Mouse (Mus musculus) cerebral cortex, adult 2 months (tissue): ENCODE results near the gene Cd44.

Experiments
- WGBS: fragments of 180-500 bp; shearing (Covaris S2); methylation state at CpG from one replicate; pipeline ENCODE4 v1.1.7; 2018; 5-methylcytosine and 5-hydroxymethylcytosine counted together

The Cd44 gene

DNA sequence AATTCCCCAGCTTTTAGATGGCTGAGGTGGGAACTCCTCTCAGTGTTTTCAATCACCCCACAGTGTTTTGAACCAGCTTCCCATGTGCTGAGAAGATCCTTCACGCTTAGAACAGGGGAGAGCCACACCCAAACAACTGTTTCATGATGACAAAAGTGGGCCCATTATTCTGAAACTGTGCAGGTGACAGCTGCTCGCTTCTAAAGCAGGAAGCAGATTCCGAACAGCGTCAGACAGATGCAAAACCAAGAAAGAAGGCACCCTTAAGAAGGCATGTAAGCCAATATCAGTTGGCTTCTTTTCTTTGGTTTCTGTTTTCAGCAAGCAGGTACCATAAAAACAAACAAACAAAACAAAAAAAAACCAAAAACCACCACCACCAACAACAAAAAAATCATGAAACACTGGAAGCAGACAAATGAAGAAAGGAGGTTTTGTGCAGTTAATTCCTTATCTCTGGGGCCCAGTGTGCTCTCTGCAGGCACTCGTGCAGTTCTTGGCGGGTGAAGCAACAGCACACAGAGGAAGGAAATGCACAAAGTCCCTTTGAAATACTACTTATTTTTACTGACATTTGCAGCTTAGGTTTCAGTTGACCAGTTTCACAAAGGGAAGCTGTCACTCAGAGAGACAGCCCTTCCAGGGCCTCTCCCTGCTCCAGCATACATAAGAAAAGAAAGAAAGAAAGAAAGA lies 33.9 kb downstream of the Cd44 start:
- 74% methylated on average over 6 of the region's 6 CpGs for WGBS

DNA sequence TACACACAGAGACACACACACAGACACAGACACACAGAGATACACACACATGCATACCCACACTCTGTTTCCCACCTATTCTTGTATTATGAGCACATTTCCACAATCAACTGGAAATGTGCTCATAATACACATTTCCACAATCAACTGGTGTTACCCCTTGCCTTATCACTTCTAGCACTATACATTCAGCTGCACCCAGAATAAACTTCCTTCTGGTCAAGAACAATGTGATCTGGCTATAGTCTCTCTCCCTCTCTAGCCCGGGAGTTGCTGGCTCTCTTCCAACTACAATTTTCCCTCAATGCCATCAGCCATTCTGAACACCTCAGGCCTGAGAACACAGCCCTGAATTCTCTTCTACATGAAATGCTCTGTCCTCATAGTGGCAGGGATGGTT lies 34.9 kb downstream of the Cd44 start:
- 12% methylated on average over 1 of the region's 1 CpGs for WGBS

DNA sequence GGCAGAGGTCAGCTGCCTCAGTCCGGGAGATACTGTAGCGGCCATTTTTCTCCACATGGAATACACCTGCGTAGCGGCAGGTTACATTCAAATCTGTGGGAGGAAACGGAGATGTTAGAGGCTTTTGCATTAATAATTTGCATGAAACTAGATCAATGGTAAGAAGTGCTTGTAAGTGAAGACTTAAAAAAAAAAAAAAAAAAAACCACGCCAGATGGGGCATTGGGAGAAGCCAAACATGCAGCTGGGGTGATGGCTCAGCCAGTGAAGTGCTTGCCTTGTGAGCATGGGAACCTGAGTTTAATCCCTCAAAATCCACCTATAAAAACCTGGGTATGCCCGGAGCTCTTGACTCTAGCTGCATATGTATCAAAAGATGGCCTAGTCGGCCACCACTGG lies 36.1 kb downstream of the Cd44 start:
- whole genome bisulfite sequencing: 96% methylated on average over 8 of the region's 8 CpGs

DNA sequence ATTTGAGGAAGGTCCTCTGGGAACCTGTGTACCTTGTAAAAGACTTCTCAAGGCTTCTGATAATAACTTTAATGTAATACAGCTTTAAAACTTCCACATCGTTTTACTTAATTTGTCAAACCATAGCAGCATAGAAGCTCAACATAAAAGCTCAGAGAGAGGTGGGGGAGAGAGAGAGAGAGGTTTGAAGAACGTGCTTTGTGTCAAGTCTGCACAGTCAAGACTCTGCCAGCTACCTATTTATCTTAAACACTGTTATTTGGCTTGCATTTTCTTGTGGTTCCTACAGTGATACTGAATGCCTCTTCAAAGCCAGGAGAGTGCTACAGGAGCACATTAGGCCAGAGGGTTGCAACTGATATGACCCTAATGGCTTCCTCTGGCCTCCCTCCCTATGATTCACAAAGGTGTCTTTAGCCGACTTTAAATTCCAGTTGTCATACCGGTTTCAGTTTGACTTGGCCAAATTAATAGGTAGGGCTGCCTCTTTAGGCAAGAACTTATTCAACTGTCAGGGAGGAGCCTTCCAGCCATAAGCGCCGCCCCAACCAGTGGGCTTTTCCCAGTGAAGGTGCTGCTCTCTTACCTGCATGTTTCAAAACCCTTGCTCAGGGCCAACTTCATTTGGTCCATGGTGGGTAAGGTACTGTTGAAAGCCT lies 36.6 kb downstream of the Cd44 start:
- WGBS: 89% methylated on average over 6 of the region's 6 CpGs

DNA sequence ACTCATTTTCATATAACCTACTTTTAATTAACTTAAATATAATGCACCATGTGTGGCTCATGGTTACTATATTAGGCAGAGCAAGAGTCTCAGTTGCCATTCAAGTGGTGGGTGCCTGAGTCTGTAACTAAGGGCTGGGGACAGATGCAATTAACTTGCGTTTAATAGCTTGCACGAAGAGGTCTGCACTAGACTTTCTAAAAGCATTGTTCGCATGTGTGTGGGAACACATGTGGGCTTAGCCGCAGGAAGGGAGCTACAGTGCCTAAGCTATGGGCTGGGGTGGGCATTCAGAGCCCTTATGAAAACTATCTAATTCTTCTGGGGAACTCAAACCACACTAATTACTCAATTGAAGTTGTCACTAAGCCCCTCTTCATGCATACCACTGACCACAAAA lies 37.4 kb downstream of the Cd44 start:
- 60% methylated on average over 4 of the region's 4 CpGs for WGBS

DNA sequence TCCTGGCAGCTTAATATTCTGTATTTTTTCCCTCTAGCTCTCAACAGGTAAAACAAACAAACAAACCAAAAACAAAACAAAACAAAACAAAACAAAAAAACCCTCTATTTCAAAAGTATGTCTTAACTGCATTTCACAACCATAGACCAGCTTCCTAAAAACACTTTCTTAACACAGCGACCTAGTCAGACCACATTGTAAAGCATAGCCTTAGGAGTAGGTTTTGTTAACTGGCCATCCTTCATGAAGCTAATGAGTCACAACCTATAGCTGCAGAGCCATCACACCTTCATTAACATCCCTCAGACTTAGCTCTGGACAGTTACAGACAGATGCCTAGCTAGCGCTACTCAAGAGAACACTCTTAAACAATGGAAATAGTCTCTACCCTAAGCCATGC lies 37.9 kb downstream of the Cd44 start:
- WGBS: 83% methylated on average over 2 of the region's 2 CpGs

DNA sequence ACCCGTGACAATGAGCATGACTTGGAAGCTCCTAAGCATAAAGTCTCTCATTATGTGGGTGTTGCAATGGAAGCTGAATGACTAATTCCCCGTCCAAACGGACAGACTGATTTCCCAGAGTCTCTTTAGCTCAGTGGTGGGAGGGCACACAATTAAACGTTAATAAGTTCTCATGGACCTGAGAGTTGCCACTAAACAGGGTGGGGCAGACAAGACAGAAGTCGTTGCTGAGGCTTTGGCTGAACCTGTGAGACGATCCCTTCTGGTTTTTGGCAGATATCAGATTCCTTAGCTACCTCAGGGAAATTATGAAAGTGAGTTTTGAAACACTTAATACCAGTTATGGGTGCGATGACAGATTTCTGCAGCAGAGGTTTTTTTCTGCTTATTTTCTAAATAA lies 38.8 kb downstream of the Cd44 start:
- 73% methylated on average over 7 of the region's 7 CpGs for WGBS

DNA sequence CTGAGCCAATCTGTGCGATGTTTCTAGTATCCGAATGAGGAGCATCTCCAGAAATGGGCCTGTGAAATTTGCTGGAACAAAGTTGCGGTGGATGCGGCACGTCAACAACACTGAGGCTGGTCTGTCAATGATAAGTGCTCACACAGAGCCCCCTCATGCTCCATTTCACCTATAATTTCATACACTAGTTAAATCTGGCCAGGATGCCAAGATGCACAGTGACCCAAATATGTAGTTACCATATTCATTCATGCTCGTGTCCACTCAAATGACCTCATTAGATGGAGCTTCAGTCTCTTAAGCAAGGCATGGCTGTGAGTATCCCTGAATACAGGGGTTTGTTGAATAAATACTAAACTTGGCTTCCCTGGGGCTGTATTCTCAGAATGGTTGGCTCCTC lies 43.2 kb downstream of the Cd44 start:
- WGBS: 83% methylated on average over 6 of the region's 6 CpGs

DNA sequence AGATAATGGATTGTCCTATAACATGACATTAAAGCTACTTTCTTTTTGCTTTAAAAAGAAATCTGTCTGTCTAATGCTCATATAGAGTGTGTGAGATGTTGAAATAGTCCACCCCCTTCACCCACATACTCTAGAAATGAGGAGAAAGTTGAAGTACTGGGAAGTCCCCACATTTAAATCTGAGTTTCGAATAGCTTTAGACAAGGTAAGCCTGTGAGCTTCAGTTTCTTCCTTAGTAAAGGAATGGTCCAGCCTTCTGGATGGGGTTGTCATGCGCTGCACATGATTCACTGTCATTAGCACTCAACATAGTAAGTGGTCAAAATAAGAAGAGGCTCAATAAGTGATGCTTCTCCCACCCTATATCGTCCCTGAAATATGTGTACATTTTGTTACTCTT lies 48.2 kb downstream of the Cd44 start:
- 89% methylated on average over 3 of the region's 3 CpGs for WGBS

DNA sequence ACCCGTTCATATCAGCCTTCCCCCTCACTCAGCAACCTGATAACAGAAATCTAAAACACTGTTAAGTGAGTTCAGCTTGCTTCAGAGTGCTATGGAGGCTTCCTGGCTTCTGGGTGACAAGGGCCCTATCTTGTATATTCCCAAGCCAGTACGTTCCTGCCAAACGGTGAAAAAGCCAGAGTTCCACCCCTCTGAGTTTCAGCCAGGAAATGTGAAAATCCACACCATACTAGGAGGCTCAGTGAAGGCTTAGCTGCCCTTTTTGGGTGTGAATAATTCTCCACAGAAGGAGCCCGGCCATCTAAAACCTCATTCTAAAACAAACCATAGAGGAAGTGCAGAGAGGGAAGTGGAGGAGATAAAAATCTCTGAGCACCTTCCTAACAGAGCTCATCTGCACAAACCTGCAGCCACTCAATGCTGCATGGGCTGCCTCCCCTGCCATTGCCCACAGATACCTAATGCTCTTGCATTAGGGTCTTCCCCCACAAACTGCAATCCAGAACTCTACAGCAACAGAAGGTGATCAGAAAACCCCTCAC lies 49.5 kb downstream of the Cd44 start:
- WGBS: 59% methylated on average over 4 of the region's 4 CpGs

DNA sequence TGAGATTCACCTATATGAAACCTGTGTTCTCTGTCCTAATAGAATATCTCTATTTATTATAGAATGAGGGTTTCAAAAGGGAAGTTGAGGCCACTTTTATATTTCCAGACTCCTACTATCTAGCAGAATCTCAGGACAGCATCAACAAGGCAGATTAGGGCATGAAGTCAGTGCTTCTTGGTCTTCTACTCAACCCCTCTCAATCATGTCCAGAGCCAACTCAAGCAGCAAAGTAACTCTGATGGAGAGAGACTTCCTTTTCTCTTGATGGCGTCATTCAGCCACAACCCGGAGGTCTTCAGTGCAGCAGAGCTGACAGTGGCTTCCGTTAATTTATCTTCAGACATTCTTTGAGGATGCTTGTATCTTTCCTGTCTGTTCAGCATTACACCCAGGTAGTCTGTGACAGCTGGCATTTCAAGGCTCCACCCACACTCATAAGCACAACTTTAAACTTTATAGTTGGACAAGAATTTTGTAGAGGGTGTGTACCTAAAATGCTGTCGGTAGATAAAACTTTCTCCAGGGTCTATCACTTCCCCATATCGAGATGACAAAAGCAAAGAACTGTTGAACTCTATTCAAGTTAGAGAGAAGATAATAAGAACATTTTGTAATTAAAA lies 52.5 kb downstream of the Cd44 start:
- WGBS: 90% methylated on average over 5 of the region's 5 CpGs

DNA sequence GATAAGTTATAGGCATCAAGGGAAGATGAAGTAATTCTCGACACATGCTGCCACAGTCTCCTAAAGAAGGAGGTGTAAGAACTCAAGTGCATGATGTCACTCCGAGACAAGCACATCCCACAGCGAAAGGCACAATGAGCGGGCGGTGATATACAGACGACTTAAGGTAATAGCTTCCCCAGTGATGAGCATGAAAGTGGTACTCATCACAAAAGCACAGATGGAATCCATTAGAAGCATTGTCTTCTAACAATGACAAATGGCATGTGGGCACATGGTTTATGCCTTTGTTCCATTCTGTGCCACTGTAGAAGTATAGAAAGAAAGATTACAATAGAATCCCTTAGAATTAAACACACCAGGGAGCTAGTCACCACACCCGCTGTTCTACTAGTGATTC lies 63.3 kb downstream of the Cd44 start:
- WGBS: 68% methylated on average over 7 of the region's 7 CpGs

DNA sequence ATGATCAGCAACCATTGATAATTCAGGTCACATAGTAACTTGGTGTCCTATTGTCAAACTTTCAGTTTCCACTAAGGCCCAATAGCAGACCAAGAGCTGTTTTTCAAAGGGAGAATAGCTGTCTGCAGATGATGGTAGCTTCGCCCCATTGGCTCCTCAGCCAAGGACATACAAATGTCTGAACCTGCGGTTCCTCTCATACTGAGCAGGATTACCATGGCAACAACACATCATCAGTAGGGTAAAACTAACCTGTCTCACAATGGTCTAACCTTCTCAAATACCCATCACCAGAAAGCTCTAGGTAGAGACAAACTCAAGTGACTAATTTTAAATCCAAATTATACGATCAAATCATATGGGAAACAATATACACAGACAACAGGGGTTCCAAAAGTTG lies 72.3 kb downstream of the Cd44 start:
- 93% methylated on average over 3 of the region's 3 CpGs for WGBS

DNA sequence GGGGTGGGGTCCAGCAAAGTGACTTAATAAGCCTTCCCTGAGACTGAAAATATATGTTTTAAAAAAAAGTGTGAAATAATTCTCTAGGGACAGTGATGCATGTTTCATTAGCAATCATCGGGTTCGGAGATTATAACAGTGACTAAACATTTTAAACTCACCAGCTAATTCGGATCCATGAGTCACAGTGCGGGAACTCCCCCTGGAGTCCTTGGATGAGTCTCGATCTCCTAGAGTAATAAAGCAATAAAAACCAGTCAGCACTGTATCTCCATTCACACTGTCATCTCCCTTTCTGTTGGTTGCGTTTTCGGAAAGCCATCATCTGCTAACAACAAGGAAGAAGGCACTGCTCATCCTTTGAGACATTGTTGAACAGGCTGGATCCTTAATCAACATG lies 73.1 kb downstream of the Cd44 start:
- 90% methylated on average over 7 of the region's 7 CpGs for WGBS

DNA sequence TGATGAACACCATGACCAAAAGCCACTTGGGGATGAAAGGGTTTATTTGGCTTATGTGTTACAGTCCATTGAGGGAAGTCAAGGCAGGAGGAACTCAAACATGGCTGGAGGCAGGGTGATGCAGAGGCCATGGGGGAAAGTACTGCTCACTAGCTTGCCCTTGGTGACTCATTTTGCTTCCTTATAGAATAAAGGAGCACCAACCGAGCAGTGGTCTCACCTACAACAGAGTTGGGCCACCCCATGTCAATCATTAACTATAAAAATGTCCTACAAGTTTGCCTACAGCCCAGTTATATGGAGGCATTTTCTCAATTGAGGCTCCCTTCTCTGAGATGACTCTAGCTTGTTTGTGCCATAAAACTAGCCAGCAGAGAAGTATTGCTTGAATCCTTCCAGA lies 73.6 kb downstream of the Cd44 start:
- 90% methylated on average over 1 of the region's 1 CpGs for WGBS

DNA sequence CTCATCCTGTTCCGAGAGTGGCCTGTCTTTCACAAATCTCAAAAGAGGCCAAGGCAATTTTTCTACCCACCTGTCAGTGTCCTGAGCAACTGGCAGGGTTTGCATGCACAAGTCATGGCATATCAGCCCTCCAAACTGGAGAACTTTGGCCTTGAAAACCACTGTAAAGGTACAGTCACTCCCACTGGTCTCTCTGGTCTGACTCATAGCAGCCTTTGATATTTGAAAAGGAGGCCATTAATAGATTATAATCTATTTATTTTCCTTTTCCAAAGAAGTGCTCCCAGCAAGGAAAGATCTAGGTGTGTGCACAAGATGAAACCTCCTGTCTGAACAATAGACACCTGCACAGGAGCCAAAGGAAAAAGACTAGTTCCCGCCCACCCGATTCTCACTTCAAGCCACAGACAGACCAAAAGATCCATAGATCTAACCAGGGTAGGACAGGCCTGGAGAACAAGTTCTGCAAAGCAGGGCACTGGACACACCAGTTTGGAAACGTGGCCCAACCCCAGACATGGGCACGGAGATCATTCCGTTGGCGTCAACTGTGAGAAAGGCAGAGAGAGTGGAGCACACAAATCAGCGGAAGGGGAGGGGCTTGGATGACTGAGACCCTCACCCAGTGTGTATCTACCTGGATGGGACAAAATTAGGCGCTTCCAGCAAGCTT lies 75.4 kb downstream of the Cd44 start:
- 96% methylated on average over 9 of the region's 9 CpGs for WGBS

DNA sequence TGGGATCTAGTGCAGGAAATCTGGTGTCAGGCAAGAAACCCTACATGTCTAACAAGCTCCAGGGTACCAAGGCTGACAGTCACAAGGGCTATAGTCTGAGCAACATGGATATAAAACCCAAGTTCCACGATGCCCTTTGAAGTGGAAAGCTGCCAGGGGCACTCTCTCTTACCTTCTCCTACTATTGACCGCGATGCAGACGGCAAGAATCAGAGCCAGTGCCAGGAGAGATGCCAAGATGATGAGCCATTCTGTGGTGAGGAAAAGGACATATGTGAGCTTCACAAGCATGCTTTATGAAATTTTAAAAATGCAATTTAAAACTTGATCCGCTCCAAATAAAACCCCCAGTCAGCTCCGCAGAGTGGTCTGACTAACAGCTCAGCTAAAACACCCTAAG lies 79.4 kb downstream of the Cd44 start:
- WGBS: 57% methylated on average over 6 of the region's 6 CpGs

DNA sequence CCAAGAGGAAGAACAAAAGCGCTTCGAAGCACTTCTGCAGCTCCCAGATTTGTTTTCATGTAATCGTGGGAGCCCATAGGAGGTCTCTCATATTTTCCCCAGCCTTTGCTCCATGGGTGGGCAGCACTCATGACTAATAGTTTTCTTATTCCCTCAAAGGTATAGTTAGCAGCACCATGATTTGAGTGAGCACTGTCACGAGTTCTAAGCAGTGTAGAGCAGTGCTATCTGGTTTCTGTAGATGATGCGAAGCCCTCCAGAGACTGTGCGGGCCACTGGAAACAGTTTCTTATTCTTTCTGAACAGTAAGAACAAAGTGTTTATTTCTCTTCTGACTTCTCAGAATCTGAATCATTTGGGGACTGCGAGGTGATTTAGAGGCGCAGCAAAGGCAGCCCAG lies 80.7 kb downstream of the Cd44 start:
- 78% methylated on average over 8 of the region's 8 CpGs for WGBS

DNA sequence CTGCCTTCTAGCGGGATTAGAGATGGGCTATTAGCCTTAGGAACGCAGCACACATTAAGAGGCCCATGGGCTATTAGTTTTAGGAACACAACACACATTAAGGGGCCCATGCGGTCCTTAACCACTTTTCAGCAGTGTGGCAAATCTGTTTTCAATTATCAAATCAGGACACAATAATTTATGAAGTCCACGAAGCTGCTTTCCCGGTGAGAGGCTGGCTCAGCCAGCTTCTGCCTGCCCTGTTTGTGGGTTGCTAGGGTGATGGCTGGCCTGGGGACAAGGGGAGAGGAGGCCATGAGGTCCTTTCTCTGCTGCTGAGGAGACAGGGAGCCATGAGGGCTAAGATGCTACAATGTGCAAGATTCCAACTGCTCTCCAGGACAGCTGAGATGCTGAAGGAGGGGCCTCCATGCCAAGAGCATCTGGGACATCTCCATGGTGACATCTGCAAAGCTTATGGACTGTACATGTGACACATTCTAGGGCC lies 81.2 kb downstream of the Cd44 start:
- WGBS: 69% methylated on average over 5 of the region's 5 CpGs

DNA sequence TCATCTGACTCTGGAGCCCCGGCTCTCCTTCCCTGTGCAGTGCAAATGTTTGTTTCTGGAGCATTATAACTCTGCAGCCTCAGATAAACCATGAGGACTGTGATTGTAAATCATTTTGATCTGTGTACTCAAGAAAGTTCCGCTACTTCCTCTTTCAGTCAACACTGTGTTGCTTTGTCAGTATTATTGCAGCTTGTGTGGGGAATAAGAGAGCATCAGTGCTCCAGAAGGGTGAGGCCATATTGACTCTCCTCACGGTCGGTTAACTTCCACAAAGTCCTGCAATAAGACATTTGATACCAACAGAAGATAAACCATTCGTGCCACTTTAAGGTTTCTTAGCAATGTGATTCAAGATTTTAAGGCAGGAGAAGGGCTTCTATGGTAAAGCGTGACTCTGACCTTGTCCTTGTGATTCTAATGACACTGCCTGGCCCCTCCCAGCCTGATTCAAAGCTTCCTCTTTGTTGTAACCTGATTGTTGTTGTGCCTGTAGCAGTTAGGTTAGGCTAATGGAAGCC lies 86.1 kb downstream of the Cd44 start:
- 83% methylated on average over 6 of the region's 6 CpGs for WGBS

DNA sequence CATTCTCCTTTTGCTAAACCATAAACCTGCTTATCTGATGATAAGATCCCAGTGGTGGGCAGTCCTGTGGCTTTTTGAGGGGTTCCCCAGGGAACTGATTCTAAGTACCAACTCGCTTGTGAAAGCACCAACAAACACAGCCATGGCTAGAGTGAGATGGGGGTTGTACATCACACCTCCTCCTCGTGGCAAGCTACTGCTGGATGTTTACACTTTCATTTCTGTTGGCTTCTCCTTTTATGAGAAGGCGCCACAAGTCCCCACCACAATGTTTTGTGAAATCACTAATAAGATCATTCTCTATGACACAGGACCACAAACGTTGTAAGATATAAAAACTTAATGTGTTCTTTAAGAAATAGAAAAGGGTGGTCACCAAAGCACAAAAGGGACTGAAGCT lies 88.7 kb downstream of the Cd44 start:
- 76% methylated on average over 4 of the region's 4 CpGs for WGBS

DNA sequence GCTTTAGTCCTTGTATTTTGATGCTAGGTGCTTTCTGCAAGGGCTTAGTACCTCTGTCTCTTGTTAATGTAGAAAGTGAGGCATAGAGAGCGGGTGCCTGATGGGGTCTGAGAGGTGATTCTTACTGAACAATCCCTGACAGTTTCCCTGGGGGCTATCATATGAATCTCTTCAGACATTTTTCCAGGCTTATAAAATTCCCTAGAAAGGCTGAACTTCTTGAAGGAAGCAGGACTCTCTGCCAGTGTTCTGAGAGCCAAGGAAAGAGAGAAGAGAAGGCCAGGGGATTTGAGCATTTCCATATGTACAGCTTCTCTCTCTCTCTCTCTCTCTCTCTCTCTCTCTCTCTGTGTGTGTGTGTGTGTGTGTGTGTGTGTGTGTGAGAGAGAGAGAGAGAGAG lies 92.0 kb downstream of the Cd44 start:
- 94% methylated on average over 1 of the region's 1 CpGs for WGBS
